Mouse (Mus musculus) thymus, adult 18-20 months (tissue): Measurements from ENCODE around the gene Klhdc7b.

Source experiments
- DNase-seq, 2 experiments: peaks; one replicate each; pipeline ENCODE4 v3.0.0; 2022; ENCODE audit warnings: mixed read lengths in 2 of 2

Klhdc7b gene

DNA sequence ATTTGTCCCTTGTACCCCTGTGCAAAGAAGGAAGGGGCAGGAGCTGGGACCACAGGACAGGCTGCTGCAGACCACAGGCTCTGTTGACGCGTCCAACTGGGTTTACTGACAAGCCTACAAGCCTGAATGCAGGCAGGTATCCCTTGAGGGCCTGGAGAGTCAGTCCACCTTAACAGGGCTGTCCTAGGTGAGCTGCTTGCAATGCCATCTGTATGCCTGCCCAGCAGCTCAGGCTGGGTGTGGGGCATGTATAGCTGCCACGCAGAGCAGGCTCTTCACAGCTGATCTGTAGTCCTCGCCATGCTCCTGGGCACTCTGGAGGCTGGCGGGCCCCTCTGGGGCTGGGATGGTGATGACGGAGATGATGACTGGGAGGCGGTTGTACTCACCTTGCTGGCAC, at the start of gene Klhdc7b:
Klhdc7b (plus strand) TSS at position 301 of the 400 bp plus-strand sequence.
- no peak for DNase-seq

- no peak for DNase-seq
These were observed 48.3 kb upstream of the Klhdc7b start for GRCm38 (mm10) chr15:89336422-89336821.

DNA sequence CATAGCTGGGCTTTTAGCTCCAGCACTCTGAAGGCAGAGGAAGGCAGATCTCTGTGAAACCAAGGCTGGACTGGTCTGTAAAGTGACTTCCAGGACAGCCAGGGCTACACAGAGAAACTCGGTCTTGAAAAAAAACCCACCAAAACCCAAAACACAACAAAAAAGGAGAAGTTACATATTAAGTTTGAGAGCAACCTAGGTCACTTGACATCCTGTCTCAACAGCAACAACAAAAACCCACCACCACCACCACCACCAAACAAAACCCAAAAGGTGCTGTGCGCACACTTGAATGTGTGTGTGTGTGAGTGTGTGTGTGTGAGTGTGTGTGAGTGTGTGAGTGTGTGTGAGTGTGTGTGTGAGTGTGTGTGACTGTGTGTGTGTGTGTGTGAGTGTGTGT, 45.0 kb upstream of the Klhdc7b start:
- no peak for DNase-seq

DNA sequence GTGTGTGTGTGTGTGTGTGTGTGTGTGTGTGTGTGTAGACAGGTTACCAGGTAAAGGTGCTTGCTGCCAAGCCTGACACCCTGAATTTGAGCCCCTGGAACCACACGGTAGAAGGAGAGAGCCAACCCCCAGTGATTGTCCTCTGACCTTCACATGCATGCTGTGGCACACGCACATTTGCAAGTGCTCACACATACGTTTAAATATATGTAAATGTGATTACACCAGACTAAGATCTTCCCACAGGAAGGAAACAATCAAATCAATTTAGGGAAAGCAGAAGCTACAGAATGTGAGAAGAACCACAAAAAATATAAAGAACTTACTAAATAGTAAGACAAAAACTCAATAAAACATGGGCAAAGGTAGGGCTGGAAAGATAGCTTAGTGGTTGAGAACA, 44.6 kb upstream of the Klhdc7b start:
- DNase-seq = no peak

- DNase-seq = no peak
These were observed 43.0 kb upstream of the Klhdc7b start for GRCm38 (mm10) chr15:89341678-89342077.

DNA sequence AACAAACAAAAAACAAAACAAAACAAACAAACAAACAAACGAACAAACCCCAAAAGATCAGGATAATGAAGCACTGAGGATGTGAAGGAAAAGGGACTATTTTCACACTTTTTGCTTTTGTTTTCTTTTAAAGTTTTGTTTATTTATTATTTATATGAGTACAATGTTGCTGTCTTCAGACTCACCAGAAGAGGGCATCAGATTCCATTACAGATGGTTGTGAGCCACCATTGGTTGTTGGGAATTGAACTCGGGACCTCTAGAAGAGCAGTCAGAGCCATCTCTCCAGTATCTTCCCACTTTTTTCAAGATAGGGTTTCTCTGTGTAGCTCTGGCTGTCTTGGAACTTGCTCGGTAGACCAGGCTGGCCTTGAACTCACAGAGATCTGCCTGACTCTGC, 41.4 kb upstream of the Klhdc7b start:
- no peak for DNase-seq

GRCm38 (mm10) chr15:89350447-89350846, 34.3 kb upstream of the Klhdc7b start:
- DNase-seq = no peak

DNA sequence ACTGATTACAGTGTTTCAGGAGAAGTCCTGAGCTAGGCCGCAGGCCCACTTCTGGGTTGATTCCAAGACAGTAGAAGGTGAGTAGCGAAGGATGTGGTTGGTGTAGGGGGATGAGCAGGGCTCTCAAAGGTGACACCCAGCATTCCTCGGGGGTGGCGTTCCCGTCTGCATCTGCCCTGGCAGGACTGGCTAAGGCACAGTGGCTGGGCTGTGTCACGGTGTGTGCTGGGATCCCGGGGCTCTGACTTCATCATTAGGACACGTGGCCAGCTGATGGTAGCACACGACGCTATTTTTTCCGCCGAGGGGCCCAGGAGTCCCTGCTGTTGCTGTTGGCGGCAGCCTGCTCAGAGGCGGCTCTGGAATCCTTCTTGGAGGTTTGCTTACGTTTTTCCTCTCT, 33.4 kb upstream of the Klhdc7b start:
- no peak for DNase-seq

GRCm38 (mm10) chr15:89352054-89352453, 32.7 kb upstream of the Klhdc7b start:
- DNase-seq = no peak

GRCm38 (mm10) chr15:89352795-89353194, 31.9 kb upstream of the Klhdc7b start:
- no peak for DNase-seq

- DNase-seq = no peak
These were observed 30.9 kb upstream of the Klhdc7b start for GRCm38 (mm10) chr15:89353837-89354236.

DNA sequence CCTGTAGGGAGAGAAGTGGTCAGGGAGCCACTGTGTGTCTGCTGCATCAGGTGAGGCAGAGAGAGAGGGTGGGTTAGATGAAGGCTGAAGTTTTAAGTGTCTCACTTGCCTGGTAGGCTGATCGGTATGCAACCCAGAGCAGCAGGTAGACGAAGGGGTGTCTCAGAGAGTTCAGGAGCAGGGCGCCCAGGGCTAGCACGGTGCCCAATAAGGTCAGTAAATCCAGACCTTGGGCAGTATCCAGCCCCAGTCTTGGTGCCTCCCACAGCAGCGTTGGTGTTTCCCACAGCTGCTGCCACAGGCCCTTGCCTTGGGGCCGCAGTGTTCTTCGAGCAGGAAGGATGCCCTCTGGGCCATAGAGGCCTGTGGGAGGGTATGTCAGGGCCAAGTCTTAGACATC, 30.3 kb upstream of the Klhdc7b start:
- no peak for DNase-seq

GRCm38 (mm10) chr15:89355241-89356187, 29.2 kb upstream of the Klhdc7b start, which contains the start of the genes Lmf2 and Ncaph2:
Lmf2 (minus strand) TSS chr15:89355659.
Ncaph2 (plus strand) TSS chr15:89355719.
- peak; percentile 89 to 90 for DNase-seq

DNA sequence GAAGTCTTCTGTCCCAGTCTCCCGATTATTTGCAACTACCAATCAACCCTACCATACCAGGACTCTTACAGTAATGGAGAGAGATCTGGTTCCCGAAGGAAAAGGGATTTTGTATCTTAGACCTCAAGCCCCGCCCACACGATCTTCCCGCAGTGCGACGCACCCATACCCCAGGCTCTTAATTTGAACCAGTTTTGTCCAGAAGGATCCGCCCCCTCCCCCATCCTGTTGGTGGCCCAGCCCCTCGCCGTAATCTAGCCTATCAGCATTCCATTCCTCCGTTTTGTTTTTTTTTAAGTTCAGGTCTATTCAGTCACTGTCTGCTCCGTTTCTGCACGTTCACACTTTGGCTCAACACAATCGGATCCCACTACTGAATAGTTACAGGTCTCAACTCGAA, 28.3 kb upstream of the Klhdc7b start:
- DNase-seq = peak; percentile 48 to 75

- DNase-seq = no peak
These were observed 25.9 kb upstream of the Klhdc7b start for GRCm38 (mm10) chr15:89358784-89359183.

GRCm38 (mm10) chr15:89363051-89363450, 21.7 kb upstream of the Klhdc7b start:
- DNase-seq = no peak

GRCm38 (mm10) chr15:89365141-89365551, 19.6 kb upstream of the Klhdc7b start:
- DNase-seq = no peak

DNA sequence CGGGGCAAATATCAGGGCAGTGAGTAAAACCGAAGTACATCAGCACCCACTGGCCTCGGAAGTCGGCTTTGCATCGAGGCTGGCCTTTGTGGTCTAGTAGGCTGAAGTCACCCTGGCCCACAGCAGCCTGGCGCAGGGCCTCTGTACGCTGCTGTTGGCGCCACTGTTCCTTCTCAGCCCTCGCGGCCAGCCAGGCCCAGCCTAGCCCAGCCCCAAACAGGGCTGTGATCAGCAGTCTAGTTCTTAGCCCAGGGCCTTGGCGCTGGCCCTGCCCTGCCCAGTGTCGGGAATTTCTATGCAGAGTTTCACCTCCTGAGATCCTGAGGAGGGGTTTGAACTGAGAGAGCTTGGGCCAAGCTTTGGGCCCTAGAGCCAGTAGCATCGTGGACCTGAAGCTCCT, 12.6 kb upstream of the Klhdc7b start:
- no peak for DNase-seq

GRCm38 (mm10) chr15:89372536-89372935, 12.2 kb upstream of the Klhdc7b start:
- no peak for DNase-seq

- DNase-seq = peak; percentile 70 to 78
These were observed 11.5 kb upstream of the Klhdc7b start for GRCm38 (mm10) chr15:89373027-89373761.

- DNase-seq = peak; percentile 75 to 80
These were observed 10.9 kb upstream of the Klhdc7b start, which contains the start of gene Sco2 for GRCm38 (mm10) chr15:89373762-89374248. Sco2 (minus strand) TSS chr15:89373846.

DNA sequence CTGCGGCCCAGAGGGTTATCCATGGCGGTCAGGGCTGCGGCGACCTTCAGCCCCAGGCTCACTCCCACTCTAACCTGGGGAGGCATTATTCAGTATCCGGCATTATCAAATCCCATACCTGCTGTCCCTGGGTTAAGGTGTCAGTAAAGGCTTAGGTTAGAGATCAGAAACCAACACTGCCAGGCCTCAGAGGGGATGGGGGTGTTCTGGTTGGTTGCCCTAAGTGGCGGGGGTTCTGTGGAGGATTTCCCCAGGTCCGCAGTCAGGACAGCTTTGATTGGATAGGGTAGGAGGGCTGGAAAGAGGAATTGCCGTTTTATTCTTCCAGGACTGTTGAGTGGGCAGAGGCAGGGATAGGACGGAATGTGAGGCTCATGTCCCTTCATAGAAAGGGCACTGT, 10.4 kb upstream of the Klhdc7b start:
- no peak for DNase-seq

DNA sequence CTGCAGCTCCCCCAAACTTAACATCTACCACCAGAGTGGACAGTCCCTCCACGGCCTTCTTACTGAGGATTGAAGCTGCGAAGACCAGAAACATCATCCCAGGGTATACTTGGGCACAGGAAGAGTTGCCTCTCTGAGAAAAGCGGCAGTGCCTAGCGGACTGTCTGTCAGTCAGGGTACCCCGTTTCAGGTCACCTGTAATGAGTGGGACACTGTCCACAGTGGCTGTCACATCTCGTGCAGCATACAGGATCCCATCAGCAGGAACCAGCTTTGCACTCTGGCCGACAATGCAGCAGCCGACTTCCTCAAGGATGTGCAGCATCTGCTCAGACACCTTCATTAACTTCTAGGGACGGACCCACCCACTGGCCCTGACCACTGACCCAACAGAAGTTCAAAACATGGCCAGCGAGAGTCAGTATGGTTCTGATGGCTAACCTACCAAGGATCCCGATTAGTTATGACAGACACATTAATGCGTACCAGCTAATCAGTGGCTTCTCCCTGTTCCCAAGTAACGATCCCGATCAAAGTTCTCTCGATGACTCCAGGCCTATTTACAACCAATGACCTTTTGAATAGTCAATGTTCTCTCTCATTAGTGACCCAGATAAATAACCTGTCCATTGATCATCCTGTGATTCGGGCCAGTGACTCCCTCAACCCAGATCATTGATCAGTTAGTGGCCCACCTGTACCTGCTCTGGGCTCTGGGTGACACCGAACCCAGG, 9.7 kb upstream of the Klhdc7b start:
- DNase-seq = no peak
